Mouse (Mus musculus) neural tube, embryonic 15.5 days (tissue): ENCODE measurements around the gene Ankrd60. TPM values are rescaled to one million over a fixed set of nuclear protein-coding genes. Genes with fewer than 3 reads are reported as not detected.
A peak's percentile ranks its signal among the peaks of the same experiment; 100 is the strongest.

Source experiments
- ATAC-seq: fragments of 200-750 bp; cut with Nextera tagmentation; 2 replicates; pipeline ENCODE4 v1.8.0; 2017; ENCODE audit warnings: mild to moderate bottlenecking, moderate TSS enrichment, moderate library complexity; ENCODE audit not compliant: low FRiP score
- H3K27ac ChIP-seq: fragments of 300-500 bp; sonication (generic); replicated peaks from 2 replicates; pipeline ENCODE4 v1.5.1; 2015; ENCODE audit warnings: mild to moderate bottlenecking, inconsistent platforms
- H3K27me3 ChIP-seq: fragments of 300-500 bp; sonication (generic); replicated peaks from 2 replicates; pipeline ENCODE4 v1.6.1; 2015; ENCODE audit warnings: inconsistent platforms
- H3K36me3 ChIP-seq: fragments of 300-500 bp; sonication (generic); 2 replicates; pipeline ENCODE4 v1.6.1; 2015; ENCODE audit warnings: inconsistent platforms
- H3K4me1 ChIP-seq: fragments of 300-500 bp; sonication (generic); 2 replicates; pipeline ENCODE4 v1.6.1; 2015; ENCODE audit warnings: inconsistent platforms
- H3K4me2 ChIP-seq: fragments of 300-500 bp; sonication (generic); 2 replicates; pipeline ENCODE4 v1.6.1; 2015; ENCODE audit warnings: inconsistent platforms, mild to moderate bottlenecking, moderate library complexity
- H3K4me3 ChIP-seq: fragments of 300-500 bp; sonication (generic); replicated peaks from 2 replicates; pipeline ENCODE4 v1.5.1; 2015; ENCODE audit warnings: mild to moderate bottlenecking, inconsistent platforms
- H3K9ac ChIP-seq: fragments of 300-500 bp; sonication (generic); replicated peaks from 2 replicates; pipeline ENCODE4 v1.6.1; 2015; ENCODE audit warnings: mild to moderate bottlenecking, inconsistent platforms
- H3K9me3 ChIP-seq: fragments of 300-500 bp; sonication (generic); replicated peaks from 2 replicates; pipeline ENCODE4 v1.6.1; 2016; ENCODE audit warnings: inconsistent platforms
- WGBS: fragments of 180-500 bp; shearing (Covaris S2); methylation state at CpG from one replicate; pipeline ENCODE4 v1.1.7; 2015; ENCODE audit warnings: mixed read lengths; 5-methylcytosine and 5-hydroxymethylcytosine counted together
- polyA plus RNA-seq: library from polyadenylated mRNA; unstranded; fragments of >200 nt; fragmentation: Nextera tagmentation; extraction: Ambion mirVana; gene quantifications from 2 replicates; pipeline ENCODE4 v1.2.1, GENCODE M21; 2015

Ankrd60 gene
- polyA plus RNA-seq, 1 experiment from 2014 or later, result not detected

DNA sequence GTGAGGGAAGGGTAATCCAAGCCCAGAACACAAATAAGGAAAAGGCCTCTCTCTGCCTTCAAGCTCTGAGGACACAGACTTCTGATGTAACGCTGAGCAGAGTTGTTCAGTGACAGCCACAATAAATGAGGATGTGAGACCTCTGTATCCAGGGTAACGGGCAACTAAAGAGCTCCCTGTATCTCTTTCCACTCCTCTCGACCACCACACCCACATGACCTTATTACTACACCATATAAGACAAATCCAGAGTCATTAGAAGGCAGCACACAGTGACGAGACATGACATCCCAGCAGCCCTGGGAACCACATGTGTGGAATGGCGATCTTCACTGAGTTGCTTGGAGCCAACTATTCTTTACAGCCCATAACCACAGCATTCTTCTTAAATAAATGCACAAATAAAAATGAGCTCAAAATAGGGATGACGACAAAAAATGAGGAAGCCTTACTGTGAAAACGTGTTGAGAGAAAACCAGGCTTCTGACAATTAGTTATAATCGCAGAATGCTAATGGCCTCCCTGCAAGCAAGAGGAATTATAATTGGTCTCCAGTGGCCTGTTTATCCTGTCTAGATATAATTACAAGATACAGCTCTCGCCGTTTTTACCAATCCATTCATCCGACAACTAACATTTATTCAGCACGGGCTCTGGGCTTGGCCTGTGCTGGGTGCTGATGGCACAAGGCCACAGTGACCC, 27.7 kb upstream of the Ankrd60 start:
- H3K4me3 ChIP-seq, result no peak overlapping the region
- H3K36me3 ChIP-seq, result peaks cover under 1% of the 10 kb centered on the region; the same call in 1 of the 2 replicates
- 23% methylated on average over 12 of the region's 12 CpGs for WGBS
- ATAC-seq, result peak; percentile 46
- H3K27ac ChIP-seq, result peak overlapping the region; percentile 63
- no peak overlapping the region for H3K4me2 ChIP-seq
- H3K27me3 ChIP-seq, result no peaks in the 10 kb centered on the region
- H3K9ac ChIP-seq, result no peak overlapping the region
- peaks cover 33% of the 10 kb centered on the region for H3K4me1 ChIP-seq
- no peaks in the 10 kb centered on the region; the same call in 1 of the 2 replicates for H3K9me3 ChIP-seq

DNA sequence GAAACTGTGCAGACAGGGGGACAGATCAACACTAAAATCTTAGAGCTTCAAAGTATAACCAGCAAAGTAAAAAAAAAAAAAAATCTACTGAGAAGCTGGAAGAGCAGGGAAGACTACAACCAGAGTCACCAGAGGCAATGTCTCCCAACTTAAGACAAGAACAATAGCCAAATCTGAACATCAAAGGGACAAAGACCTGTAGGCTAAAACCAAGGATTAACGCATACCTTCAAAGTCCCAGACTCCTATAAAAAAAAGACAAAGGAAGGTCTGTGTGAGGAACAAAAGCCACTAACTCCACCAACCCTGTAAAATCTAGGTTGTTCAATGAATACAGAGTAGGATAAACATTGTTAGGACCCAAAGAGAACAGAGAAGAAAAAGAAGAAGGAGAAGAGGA, 23.7 kb upstream of the Ankrd60 start:
- H3K4me1 ChIP-seq, result peaks cover 15% of the 10 kb centered on the region
- ATAC-seq, result no peak
- H3K9me3 ChIP-seq, result no peaks in the 10 kb centered on the region; the same call in 1 of the 2 replicates
- no peak overlapping the region for H3K4me3 ChIP-seq
- H3K4me2 ChIP-seq, result no peak overlapping the region
- peaks cover 4% of the 10 kb centered on the region; the same call in 1 of the 2 replicates for H3K36me3 ChIP-seq
- H3K9ac ChIP-seq, result no peak overlapping the region
- no peaks in the 10 kb centered on the region for H3K27me3 ChIP-seq
- no peak overlapping the region for H3K27ac ChIP-seq
- WGBS, result 76% methylated on average over 1 of the region's 1 CpGs

DNA sequence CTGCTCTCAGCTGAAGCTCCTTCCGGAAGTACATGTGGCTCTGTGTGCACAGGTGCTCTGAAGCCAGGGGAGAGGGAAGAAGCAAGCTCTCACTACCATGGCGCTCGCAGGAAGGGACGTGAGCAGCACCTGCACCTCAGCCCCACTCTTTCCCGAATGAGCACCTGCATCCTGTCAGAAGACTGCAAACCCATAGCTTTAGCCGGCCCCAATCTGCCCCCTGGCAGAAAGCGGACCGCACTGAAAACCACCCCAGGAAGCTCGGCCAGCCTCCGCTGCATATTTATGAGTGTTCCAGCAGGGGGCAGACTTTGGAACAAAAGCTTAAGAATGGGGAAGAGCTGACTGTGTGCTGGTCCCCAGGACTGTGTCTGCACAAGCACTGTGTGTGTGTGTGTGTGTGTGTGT, 17.2 kb upstream of the Ankrd60 start:
- Histone ChIP-seq H3K4me1 (0 out of 2 replicates have a peak, but pooled peaks cover 11% of the 10 kb centered on the region), H3K9me3 (no peaks in the 10 kb centered on the region), H3K27ac (no peak overlapping the region), H3K36me3 (0 out of 2 replicates have a peak, but pooled peaks cover 2% of the 10 kb centered on the region), H3K4me2 (no peak overlapping the region), H3K9ac (no peak overlapping the region), H3K4me3 (no peak overlapping the region), H3K27me3 (no peaks in the 10 kb centered on the region)
- ATAC-seq, result no peak
- WGBS, result 49% methylated on average over 10 of the region's 10 CpGs

DNA sequence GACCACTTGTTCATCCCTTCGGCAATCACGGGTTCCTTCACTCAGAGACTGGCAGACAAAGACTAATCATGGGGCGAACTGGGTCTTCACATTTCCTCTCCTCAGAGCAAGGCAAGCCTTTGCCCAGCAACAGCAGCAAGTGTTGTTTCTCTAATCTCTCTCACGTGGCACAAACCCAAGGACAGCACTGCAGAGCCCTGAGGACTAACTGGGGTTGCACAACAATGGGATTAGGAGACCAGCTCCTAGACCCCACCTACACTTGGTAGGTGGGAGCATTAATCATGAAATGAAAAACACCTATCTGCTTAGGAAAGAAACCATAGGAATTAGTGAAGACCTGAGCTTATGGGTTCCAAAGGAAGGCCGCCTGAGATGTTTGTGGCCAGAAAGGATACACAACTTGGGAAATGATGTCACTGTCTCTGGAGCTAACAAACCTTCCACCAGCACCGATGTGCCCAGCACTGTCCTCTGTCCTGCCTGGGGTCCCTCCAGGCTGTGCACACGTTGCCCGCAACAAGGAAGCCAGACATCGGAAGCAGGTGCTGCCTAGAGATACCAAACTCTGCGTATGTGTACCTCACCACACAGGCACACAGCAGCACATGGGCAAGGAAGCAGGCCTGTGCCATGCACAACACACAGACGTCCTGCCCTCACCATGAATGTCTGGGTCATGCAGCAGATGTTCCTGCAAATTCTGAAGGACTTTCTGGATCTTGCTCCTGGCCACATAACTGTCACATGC, 16.3 kb upstream of the Ankrd60 start:
- Histone ChIP-seq H3K36me3 (0 out of 2 replicates have a peak, but pooled peaks cover 2% of the 10 kb centered on the region), H3K27me3 (no peaks in the 10 kb centered on the region), H3K4me2 (no peak overlapping the region), H3K9ac (no peak overlapping the region), H3K4me1 (0 out of 2 replicates have a peak, but pooled peaks cover 11% of the 10 kb centered on the region), H3K9me3 (no peaks in the 10 kb centered on the region), H3K4me3 (no peak overlapping the region), H3K27ac (no peak overlapping the region)
- no peak for ATAC-seq
- WGBS, result 79% methylated on average over 11 of the region's 11 CpGs

DNA sequence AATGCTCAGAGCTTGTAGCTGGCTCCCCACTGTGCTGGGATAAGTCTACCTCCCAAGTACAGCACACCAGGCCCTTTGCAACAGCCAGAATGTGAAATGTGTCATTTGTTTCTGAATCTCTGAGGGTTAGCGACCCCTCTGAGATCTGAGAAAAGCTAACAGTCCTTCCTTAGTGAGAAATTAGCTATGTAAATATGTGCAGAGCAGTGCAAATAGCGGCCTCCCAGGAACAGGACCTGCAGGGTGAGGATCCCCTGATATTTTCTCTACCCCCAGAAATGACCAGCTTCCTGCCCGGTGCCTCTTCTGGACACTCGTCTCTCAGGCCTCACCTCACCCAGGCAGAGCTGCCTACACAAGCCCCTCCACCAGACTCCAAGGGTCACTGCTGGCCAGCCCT, 15.7 kb upstream of the Ankrd60 start:
- Histone ChIP-seq H3K4me3 (no peak overlapping the region), H3K4me1 (0 out of 2 replicates have a peak, but pooled peaks cover 11% of the 10 kb centered on the region), H3K36me3 (0 out of 2 replicates have a peak, but pooled peaks cover 2% of the 10 kb centered on the region), H3K9ac (no peak overlapping the region), H3K9me3 (no peaks in the 10 kb centered on the region), H3K27ac (no peak overlapping the region), H3K4me2 (no peak overlapping the region), H3K27me3 (no peaks in the 10 kb centered on the region)
- ATAC-seq, result no peak
- 63% methylated on average over 4 of the region's 4 CpGs for WGBS

DNA sequence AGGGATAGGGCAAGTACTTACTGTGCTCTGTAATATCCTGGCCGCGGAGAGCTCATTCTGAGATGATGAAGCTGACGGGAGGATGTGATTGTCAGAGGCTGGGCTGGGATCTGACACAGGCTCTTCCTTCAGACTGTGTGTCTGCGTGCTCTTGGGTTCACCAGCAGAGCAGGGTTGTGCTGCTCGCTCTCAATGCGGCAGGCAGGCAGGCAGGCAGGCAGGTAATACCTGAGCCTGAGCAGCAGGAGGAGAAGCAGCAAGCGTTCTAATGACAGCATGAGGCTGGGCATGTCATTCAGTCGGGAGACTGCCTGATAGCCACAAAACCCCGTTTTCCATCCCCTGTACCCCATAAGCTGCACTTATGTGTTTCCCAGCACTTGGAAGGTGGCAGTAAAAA, 14.6 kb upstream of the Ankrd60 start:
- no peak overlapping the region for H3K27ac ChIP-seq
- 0 out of 2 replicates have a peak, but pooled peaks cover 2% of the 10 kb centered on the region for H3K36me3 ChIP-seq
- H3K27me3 ChIP-seq, result no peaks in the 10 kb centered on the region
- peak; percentile 64; the same call in 1 of the 2 replicates for ATAC-seq
- 53% methylated on average over 9 of the region's 9 CpGs for WGBS
- no peaks in the 10 kb centered on the region for H3K9me3 ChIP-seq
- no peak overlapping the region for H3K4me2 ChIP-seq
- no peak overlapping the region for H3K4me3 ChIP-seq
- H3K4me1 ChIP-seq, result 0 out of 2 replicates have a peak, but pooled peaks cover 11% of the 10 kb centered on the region
- H3K9ac ChIP-seq, result no peak overlapping the region

DNA sequence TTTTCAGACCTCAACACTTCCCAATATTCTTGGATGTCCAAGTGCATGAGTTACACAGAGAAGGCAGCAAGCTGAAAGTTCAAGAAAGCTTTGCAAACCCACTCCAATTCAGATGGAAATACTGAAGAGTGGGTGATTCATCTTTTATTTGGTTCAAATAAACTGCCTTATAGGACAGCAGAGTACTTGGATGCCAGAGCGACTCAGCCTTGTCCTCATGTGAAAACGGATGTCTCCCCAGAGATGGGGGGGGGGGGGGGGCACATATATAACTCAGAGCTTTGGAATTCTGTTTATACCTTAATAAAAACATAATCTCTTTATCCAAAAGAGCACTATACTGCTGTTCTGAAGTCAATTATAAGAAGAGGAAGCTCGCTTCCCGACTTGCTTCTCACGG, 9.2 kb upstream of the Ankrd60 start:
- Histone ChIP-seq H3K4me3 (no peak overlapping the region), H3K36me3 (0 out of 2 replicates have a peak, but pooled peaks cover 2% of the 10 kb centered on the region), H3K9me3 (no peaks in the 10 kb centered on the region), H3K4me1 (peaks cover 18% of the 10 kb centered on the region), H3K9ac (no peak overlapping the region), H3K27me3 (peaks cover 19% of the 10 kb centered on the region), H3K27ac (no peak overlapping the region), H3K4me2 (no peak overlapping the region)
- 75% methylated on average over 5 of the region's 5 CpGs for WGBS
- ATAC-seq, result no peak

DNA sequence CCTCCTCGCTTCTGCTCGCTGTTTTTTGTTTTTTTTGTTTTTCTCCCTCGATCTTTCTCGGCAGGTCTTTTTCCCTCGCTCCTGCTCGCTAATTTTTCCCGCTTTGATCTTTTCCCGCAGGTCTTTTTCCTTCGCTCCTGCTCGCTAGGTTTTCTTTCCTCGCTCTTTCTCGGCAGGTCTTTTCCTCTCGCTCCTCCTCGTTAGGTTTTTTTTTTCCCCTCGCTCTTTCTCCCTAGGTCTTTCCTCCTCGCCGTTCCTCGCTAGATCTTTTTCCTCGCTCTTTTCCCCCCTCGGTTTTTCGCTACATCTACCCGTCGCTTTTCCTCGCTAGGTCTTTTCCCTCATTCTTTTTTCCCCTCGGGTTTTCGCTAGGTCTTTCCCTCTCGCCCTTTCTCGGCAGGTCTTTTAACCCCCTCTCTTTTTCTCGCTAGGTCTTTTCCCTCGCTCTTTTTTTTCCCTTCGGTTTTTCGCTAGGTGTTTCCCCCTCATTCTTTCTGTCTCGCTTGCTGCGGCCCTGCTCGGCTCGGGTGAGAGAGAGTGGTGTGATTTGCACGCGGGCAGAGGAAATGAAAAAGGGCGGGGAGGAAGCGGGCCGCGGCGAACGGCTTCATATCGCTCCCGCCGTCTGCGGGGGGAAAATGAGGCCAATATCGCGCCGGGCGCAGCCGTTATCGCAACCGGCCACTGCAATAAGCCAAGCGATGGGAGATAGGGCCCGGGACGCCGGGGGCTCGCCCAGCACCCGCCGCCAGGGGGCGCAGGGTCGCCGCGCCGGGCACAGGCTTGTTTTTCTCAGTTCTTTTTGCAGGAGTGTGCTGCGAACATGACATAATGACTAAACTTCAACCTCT, 8.2 kb upstream of the Ankrd60 start:
- Histone ChIP-seq H3K9ac (peak overlapping the region; percentile 48), H3K27me3 (peaks cover 19% of the 10 kb centered on the region), H3K4me1 (peaks cover 18% of the 10 kb centered on the region), H3K36me3 (no peaks in the 10 kb centered on the region), H3K4me2 (peak overlapping the region; percentile 84), H3K4me3 (peak overlapping the region; percentile 45), H3K27ac (peak overlapping the region; percentile 70), H3K9me3 (no peaks in the 10 kb centered on the region)
- no peak for ATAC-seq
- under 1% methylated on average over 68 of the region's 68 CpGs for WGBS

DNA sequence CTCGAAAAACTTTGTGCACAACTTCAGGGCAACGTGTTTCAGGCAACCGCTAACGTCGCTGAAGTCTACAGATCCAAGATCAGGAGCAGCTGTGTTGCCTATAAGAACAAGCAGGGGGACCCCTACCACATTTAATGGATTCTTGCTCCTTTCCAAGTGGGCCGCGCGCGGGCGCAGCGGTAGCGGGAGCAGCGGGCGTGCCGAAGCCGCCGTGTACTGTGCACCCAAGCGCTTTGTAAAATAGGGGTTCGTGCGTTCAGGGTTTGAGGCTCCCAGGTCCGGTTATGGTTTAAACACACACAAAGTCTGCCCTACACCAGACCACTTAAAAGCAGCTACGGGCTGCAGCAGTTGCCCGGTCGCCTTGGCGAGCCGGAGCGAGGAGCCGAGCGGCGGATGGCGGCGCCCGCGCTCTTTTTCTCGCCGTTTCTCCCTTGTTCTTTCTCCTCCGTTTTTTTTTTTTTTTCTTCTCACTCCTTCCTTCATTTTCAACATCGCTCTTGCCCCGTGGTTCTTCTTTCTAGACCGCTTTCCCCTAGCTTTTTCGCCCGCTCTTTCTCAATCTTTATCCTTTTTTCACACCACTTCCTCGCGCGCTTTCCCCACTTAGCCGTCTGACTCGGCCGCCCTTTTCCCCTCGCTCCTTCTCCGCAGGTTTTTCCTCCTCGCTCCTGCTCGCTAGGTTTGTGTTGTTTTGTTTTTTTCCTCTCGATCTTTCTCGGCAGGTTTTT, 7.4 kb upstream of the Ankrd60 start:
- ATAC-seq, result peak; percentile 88
- peak overlapping the region; percentile 70 for H3K27ac ChIP-seq
- under 1% methylated on average over 54 of the region's 54 CpGs for WGBS

DNA sequence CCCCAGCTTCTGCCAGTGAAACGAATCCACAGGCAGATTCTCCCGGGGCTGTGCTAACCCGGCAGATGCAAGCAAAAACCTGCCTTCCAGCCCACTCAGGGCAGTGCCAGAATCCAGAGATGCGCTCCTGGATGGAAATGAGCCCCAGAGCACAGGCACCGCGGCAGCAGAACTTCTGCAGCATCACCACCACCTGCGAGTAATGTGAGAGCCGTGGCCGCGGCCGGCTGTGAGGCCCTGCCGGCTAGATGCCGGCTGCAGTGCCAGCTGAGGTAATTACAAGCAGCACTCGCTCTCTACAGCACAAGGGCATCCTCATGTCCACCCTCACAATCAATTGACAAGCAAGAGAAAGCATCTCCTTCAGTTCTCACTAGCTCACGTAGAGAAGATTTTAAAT, 6.2 kb upstream of the Ankrd60 start:
- Histone ChIP-seq H3K4me2 (no peak overlapping the region), H3K4me1 (peaks cover 18% of the 10 kb centered on the region), H3K27me3 (peaks cover 26% of the 10 kb centered on the region), H3K36me3 (no peaks in the 10 kb centered on the region), H3K9me3 (no peaks in the 10 kb centered on the region), H3K27ac (no peak overlapping the region), H3K9ac (no peak overlapping the region), H3K4me3 (no peak overlapping the region)
- ATAC-seq, result no peak
- 29% methylated on average over 15 of the region's 15 CpGs for WGBS

More for the DNA sequence above, 7.4 kb upstream of the Ankrd60 start:
- Histone ChIP-seq H3K27me3 (peaks cover 19% of the 10 kb centered on the region), H3K9me3 (no peaks in the 10 kb centered on the region), H3K4me2 (peak overlapping the region; percentile 84), H3K4me1 (peaks cover 18% of the 10 kb centered on the region), H3K9ac (peak overlapping the region; percentile 48), H3K36me3 (no peaks in the 10 kb centered on the region), H3K4me3 (peak overlapping the region; percentile 45)

DNA sequence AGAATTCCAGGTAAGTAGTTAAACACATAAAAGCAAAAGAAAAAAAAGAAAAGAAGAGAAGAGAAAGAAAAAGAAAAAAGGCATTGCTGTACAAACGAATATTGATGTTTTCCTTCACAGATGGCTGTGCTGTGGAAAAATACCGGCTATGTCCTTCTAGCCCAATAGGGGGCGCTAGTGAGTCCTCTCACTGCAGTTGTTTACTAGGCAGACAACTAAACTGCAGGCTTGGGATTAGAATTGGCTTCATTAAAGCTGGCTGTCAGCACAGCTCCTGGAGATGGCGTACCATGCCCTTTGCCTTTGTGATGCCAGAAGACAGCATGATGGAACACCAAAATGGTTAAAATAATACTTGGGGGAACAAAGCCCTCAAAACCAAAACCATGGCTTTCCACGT, 5.3 kb upstream of the Ankrd60 start:
- Histone ChIP-seq H3K36me3 (no peaks in the 10 kb centered on the region), H3K9me3 (no peaks in the 10 kb centered on the region), H3K27me3 (peaks cover 28% of the 10 kb centered on the region), H3K4me2 (no peak overlapping the region), H3K4me1 (peaks cover 21% of the 10 kb centered on the region), H3K27ac (no peak overlapping the region), H3K9ac (no peak overlapping the region), H3K4me3 (no peak overlapping the region)
- ATAC-seq, result no peak
- 38% methylated on average over 5 of the region's 5 CpGs for WGBS
